Mouse (Mus musculus): Measurements from ENCODE around the gene Stil.

DNA sequence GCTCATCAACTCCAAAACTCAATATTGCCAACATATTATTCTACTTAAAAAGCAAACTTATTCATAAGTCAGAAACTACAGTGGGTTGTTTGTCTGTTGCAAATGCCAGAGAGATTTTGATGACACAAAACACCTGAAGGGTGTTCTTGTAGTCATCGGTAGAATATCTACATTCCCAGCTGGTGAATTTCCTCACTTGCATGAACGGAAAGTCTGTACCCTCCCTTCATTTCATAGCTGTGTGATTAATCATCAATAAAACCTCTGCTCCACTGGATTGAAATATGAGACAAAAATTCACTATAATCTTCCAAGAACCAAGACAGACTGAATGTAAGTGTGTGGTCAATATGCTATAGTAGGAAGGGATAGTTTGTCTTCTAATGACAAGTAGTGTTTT, 40.4 kb upstream of the Stil start:
- TF ChIP-seq CTCF (IDR thresholded peaks at IDR 0.05; ENCODE audit: control insufficient read depth, insufficient read depth, low read length) (no peak), POLR2A (IDR thresholded peaks at IDR 0.05; ENCODE audit: borderline replicate concordance, control insufficient read depth, low read depth, low read length) (no peak)

Data from bone marrow, adult 2 months (tissue).